Mouse (Mus musculus): ENCODE results near the gene Cxcl12. TPM values are rescaled to one million over a fixed set of nuclear protein-coding genes. Genes with fewer than 3 reads are reported as not detected.

Cxcl12 gene
- polyA plus RNA-seq, 1 experiment = 25.9 TPM

- H3K4me3 ChIP-seq (ENCODE audit: insufficient read depth, poor library complexity, severe bottlenecking) = no peak overlapping the region
- peaks cover 2% of the 10 kb centered on the region for H3K79me2 ChIP-seq (ENCODE audit: control insufficient read depth, insufficient read depth)
- TF ChIP-seq CEBPB (IDR thresholded peaks at IDR 0.05; ENCODE audit: low read depth) (no peak), MAX (IDR thresholded peaks at IDR 0.05) (no peak), CTCF (IDR thresholded peaks at IDR 0.05; ENCODE audit: control insufficient read depth, insufficient read depth, insufficient read length) (no peak), FOSL1 (IDR thresholded peaks at IDR 0.05; ENCODE audit: insufficient read depth, low read length, poor library complexity, severe bottlenecking) (no peak), USF1 (IDR thresholded peaks at IDR 0.05; ENCODE audit: low read depth) (no peak), MYOG (IDR thresholded peaks at IDR 0.05; ENCODE audit: control insufficient read depth, extremely low read depth, insufficient read length) (no peak), MYOD1 (IDR thresholded peaks at IDR 0.05; ENCODE audit: control insufficient read depth, insufficient read length, low read depth) (no peak)
- no peaks in the 10 kb centered on the region for H3K27me3 ChIP-seq (ENCODE audit: control insufficient read depth, insufficient read depth, insufficient read length)
- H3K79me3 ChIP-seq (ENCODE audit: low read depth) = no peaks in the 10 kb centered on the region
- peaks cover 35% of the 10 kb centered on the region for H3K36me3 ChIP-seq (ENCODE audit: control insufficient read depth, insufficient read depth)
- H3ac ChIP-seq (ENCODE audit: control insufficient read depth, insufficient read length, low read depth) = no peak overlapping the region
Observed at GRCm38 (mm10) chr6:117176406-117176805, 8.1 kb downstream of the Cxcl12 start.

DNA sequence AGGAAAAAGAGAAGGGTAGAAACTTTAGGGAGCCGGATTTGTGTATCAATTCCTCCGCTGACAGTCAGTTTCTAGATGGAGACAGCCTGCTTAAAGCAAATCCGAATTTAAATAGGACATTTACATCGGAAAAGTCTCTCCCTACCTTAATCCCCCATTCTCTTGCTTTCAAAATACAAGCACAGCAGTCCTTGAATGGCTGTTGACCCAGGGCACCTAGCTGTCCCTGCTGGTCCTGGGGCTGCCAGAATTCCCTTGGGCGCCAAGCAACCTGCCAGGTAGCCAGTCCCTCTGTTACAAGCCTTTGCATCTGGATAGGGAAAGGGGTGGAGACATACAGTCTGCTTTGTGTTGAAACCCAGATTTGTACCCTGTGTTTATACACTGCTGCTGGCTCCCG is 12.0 kb downstream of the Cxcl12 start:
- no peaks in the 10 kb centered on the region for H3K79me2 ChIP-seq (ENCODE audit: control insufficient read depth, insufficient read depth)
- H3ac ChIP-seq (ENCODE audit: control insufficient read depth, insufficient read length, low read depth) = no peak overlapping the region
- H3K27me3 ChIP-seq (ENCODE audit: control insufficient read depth, insufficient read depth, insufficient read length) = no peaks in the 10 kb centered on the region
- TF ChIP-seq USF1 (IDR thresholded peaks at IDR 0.05; ENCODE audit: low read depth) = no peak
- TF ChIP-seq MYOG (IDR thresholded peaks at IDR 0.05; ENCODE audit: control insufficient read depth, extremely low read depth, insufficient read length) = no peak
- no peak for TF ChIP-seq FOSL1 (IDR thresholded peaks at IDR 0.05; ENCODE audit: insufficient read depth, low read length, poor library complexity, severe bottlenecking)
- no peak for TF ChIP-seq MYOD1 (IDR thresholded peaks at IDR 0.05; ENCODE audit: control insufficient read depth, insufficient read length, low read depth)
- no peak for TF ChIP-seq MAX (IDR thresholded peaks at IDR 0.05)
- TF ChIP-seq CTCF (IDR thresholded peaks at IDR 0.05; ENCODE audit: control insufficient read depth, insufficient read depth, insufficient read length) = no peak
- TF ChIP-seq CEBPB (IDR thresholded peaks at IDR 0.05; ENCODE audit: low read depth) = no peak
- no peak overlapping the region for H3K4me3 ChIP-seq (ENCODE audit: insufficient read depth, poor library complexity, severe bottlenecking)
- H3K36me3 ChIP-seq (ENCODE audit: control insufficient read depth, insufficient read depth) = peaks cover 32% of the 10 kb centered on the region
- H3K79me3 ChIP-seq (ENCODE audit: low read depth) = no peaks in the 10 kb centered on the region

DNA sequence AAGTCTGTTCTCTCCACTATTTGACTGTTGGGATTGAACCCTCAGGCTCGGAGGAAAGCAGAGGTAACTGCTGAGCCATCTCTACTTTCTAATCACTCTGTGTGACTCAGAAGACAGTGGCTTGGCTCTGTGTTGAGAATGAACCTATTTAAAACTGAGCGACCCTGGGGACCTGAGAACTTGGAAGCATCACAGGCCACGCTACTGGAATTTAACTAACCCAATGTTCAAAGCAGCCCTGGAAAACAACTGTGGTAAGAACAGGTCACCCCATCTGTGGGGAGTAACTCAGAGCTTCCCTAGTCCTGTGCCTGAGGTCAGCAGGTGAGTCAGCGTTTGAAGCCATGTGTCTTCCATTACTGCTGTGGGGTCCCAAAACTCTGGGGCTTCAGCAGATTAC is 17.0 kb downstream of the Cxcl12 start:
- no peaks in the 10 kb centered on the region for H3K79me3 ChIP-seq (ENCODE audit: low read depth)
- no peak for TF ChIP-seq USF1 (IDR thresholded peaks at IDR 0.05; ENCODE audit: low read depth)
- no peak for TF ChIP-seq CTCF (IDR thresholded peaks at IDR 0.05; ENCODE audit: control insufficient read depth, insufficient read depth, insufficient read length)
- no peak for TF ChIP-seq MYOG (IDR thresholded peaks at IDR 0.05; ENCODE audit: control insufficient read depth, extremely low read depth, insufficient read length)
- no peak for TF ChIP-seq FOSL1 (IDR thresholded peaks at IDR 0.05; ENCODE audit: insufficient read depth, low read length, poor library complexity, severe bottlenecking)
- TF ChIP-seq MAX (IDR thresholded peaks at IDR 0.05) = no peak
- no peak for TF ChIP-seq MYOD1 (IDR thresholded peaks at IDR 0.05; ENCODE audit: control insufficient read depth, insufficient read length, low read depth)
- no peak for TF ChIP-seq CEBPB (IDR thresholded peaks at IDR 0.05; ENCODE audit: low read depth)
- no peak overlapping the region for H3K4me3 ChIP-seq (ENCODE audit: insufficient read depth, poor library complexity, severe bottlenecking)
- H3K79me2 ChIP-seq (ENCODE audit: control insufficient read depth, insufficient read depth) = no peaks in the 10 kb centered on the region
- no peaks in the 10 kb centered on the region for H3K36me3 ChIP-seq (ENCODE audit: control insufficient read depth, insufficient read depth)
- no peak overlapping the region for H3ac ChIP-seq (ENCODE audit: control insufficient read depth, insufficient read length, low read depth)
- H3K27me3 ChIP-seq (ENCODE audit: control insufficient read depth, insufficient read depth, insufficient read length) = no peaks in the 10 kb centered on the region

GRCm38 (mm10) chr6:117190453-117190852 is 22.1 kb downstream of the Cxcl12 start:
- TF ChIP-seq USF1 (IDR thresholded peaks at IDR 0.05; ENCODE audit: low read depth) = no peak
- TF ChIP-seq CEBPB (IDR thresholded peaks at IDR 0.05; ENCODE audit: low read depth) = no peak
- TF ChIP-seq MYOD1 (IDR thresholded peaks at IDR 0.05; ENCODE audit: control insufficient read depth, insufficient read length, low read depth) = no peak
- TF ChIP-seq MAX (IDR thresholded peaks at IDR 0.05) = no peak
- TF ChIP-seq FOSL1 (IDR thresholded peaks at IDR 0.05; ENCODE audit: insufficient read depth, low read length, poor library complexity, severe bottlenecking) = no peak
- no peak for TF ChIP-seq MYOG (IDR thresholded peaks at IDR 0.05; ENCODE audit: control insufficient read depth, extremely low read depth, insufficient read length)
- TF ChIP-seq CTCF (IDR thresholded peaks at IDR 0.05; ENCODE audit: control insufficient read depth, insufficient read depth, insufficient read length) = no peak
- H3K79me3 ChIP-seq (ENCODE audit: low read depth) = no peaks in the 10 kb centered on the region
- no peak overlapping the region for H3ac ChIP-seq (ENCODE audit: control insufficient read depth, insufficient read length, low read depth)
- no peaks in the 10 kb centered on the region for H3K79me2 ChIP-seq (ENCODE audit: control insufficient read depth, insufficient read depth)
- no peak overlapping the region for H3K4me3 ChIP-seq (ENCODE audit: insufficient read depth, poor library complexity, severe bottlenecking)
- no peaks in the 10 kb centered on the region for H3K36me3 ChIP-seq (ENCODE audit: control insufficient read depth, insufficient read depth)
- no peaks in the 10 kb centered on the region for H3K27me3 ChIP-seq (ENCODE audit: control insufficient read depth, insufficient read depth, insufficient read length)

GRCm38 (mm10) chr6:117191741-117192140 is 23.4 kb downstream of the Cxcl12 start:
- Histone ChIP-seq H3K4me3 (ENCODE audit: insufficient read depth, poor library complexity, severe bottlenecking) (no peak overlapping the region), H3K79me3 (ENCODE audit: low read depth) (no peaks in the 10 kb centered on the region), H3K36me3 (ENCODE audit: control insufficient read depth, insufficient read depth) (no peaks in the 10 kb centered on the region), H3ac (ENCODE audit: control insufficient read depth, insufficient read length, low read depth) (no peak overlapping the region), H3K79me2 (ENCODE audit: control insufficient read depth, insufficient read depth) (no peaks in the 10 kb centered on the region), H3K27me3 (ENCODE audit: control insufficient read depth, insufficient read depth, insufficient read length) (no peaks in the 10 kb centered on the region)
- TF ChIP-seq MYOD1 (IDR thresholded peaks at IDR 0.05; ENCODE audit: control insufficient read depth, insufficient read length, low read depth) (no peak), CTCF (IDR thresholded peaks at IDR 0.05; ENCODE audit: control insufficient read depth, insufficient read depth, insufficient read length) (no peak)

DNA sequence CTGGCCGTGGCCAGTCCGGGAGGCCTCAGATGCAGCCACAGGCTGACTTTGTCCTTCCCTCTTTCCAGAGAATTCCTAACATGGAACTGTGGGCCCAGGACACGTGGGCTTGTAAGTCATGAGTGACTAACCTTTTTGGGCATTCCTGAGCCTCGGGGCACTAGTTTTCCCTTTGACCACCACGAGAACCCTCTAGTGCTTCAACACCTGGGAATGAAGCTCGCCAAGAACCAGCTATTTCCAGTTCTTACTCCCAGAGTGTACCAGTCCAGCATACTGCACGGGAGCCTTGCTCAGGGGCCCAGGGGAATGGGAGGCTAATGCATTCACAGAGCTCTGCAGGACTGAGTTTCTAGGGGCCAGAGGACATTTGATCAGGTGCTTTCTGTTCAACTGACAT is 24.3 kb downstream of the Cxcl12 start:
- TF ChIP-seq FOSL1 (IDR thresholded peaks at IDR 0.05; ENCODE audit: insufficient read depth, low read length, poor library complexity, severe bottlenecking) (no peak), CTCF (IDR thresholded peaks at IDR 0.05; ENCODE audit: control insufficient read depth, insufficient read depth, insufficient read length) (no peak), USF1 (IDR thresholded peaks at IDR 0.05; ENCODE audit: low read depth) (no peak), CEBPB (IDR thresholded peaks at IDR 0.05; ENCODE audit: low read depth) (no peak), MYOD1 (IDR thresholded peaks at IDR 0.05; ENCODE audit: control insufficient read depth, insufficient read length, low read depth) (no peak), MYOG (IDR thresholded peaks at IDR 0.05; ENCODE audit: control insufficient read depth, extremely low read depth, insufficient read length) (no peak), MAX (IDR thresholded peaks at IDR 0.05) (no peak)
- Histone ChIP-seq H3K27me3 (ENCODE audit: control insufficient read depth, insufficient read depth, insufficient read length) (no peaks in the 10 kb centered on the region), H3K79me3 (ENCODE audit: low read depth) (no peaks in the 10 kb centered on the region), H3K4me3 (ENCODE audit: insufficient read depth, poor library complexity, severe bottlenecking) (no peak overlapping the region), H3K36me3 (ENCODE audit: control insufficient read depth, insufficient read depth) (no peaks in the 10 kb centered on the region), H3ac (ENCODE audit: control insufficient read depth, insufficient read length, low read depth) (no peak overlapping the region), H3K79me2 (ENCODE audit: control insufficient read depth, insufficient read depth) (no peaks in the 10 kb centered on the region)

Data from C2C12 (cell line).